In genomic region chr1:54557301-54558229, GRCm38 (mm10) we compare ENCODE assay signal across 9 mouse cellular contexts. TPM values are rescaled to one million over a fixed set of nuclear protein-coding genes. Genes with fewer than 3 reads are reported as not detected.
DNase-seq lines count a peak whose midpoint lies in the region; ATAC-seq lines count a peak whose summit lies in the region.
"Had no signal": no experiment of that assay in that cellular context is flagged by ENCODE, and none has a peak within 500 bp of the region (broad histone marks: within the 10 kb centered on the region; RNA-seq: fewer than 3 reads in every experiment).

Gene Pgap1, minus strand, starts transcription at chr1:54557684.

- no peaks in the 10 kb centered on the region for H3K9me3 ChIP-seq in embryonic facial prominence, embryonic 15.5 days (replicated peaks)
- no peaks in the 10 kb centered on the region for H3K9me3 ChIP-seq in heart, embryonic 12.5 days (replicated peaks)
- H3K9me3 ChIP-seq in kidney, embryonic 16.5 days (ENCODE audit: low read length), result no peaks in the 10 kb centered on the region
- H3K9me3 ChIP-seq: G1E had no signal

- peak within 1 kb of the TSS; percentile 95 for H3K4me2 ChIP-seq in embryonic facial prominence, embryonic 15.5 days (replicated peaks)
- peak within 1 kb of the TSS; percentile 92 for H3K4me2 ChIP-seq in heart, embryonic 12.5 days
- peak within 1 kb of the TSS; percentile 99 for H3K4me2 ChIP-seq in kidney, embryonic 16.5 days (replicated peaks; ENCODE audit: low read depth, low read length)

- H3K4me1 ChIP-seq in embryonic facial prominence, embryonic 15.5 days, result peaks cover 3% of the 10 kb centered on the region; the same call in 1 of the 2 replicates
- peaks cover 5% of the 10 kb centered on the region; the same call in 1 of the 2 replicates for H3K4me1 ChIP-seq in heart, embryonic 12.5 days (replicated peaks)
- no peaks in the 10 kb centered on the region for H3K4me1 ChIP-seq in kidney, embryonic 16.5 days (ENCODE audit: insufficient read depth, low read length)

- DNase-seq in 3134 (ENCODE audit: extremely low read depth, insufficient read length, low spot score) (peak; percentile 85), liver (peak; percentile 78)
- peak; percentile 76 for DNase-seq in adrenal gland, postnatal 4 days (ENCODE audit: low spot score in 2 of 2)
- DNase-seq in monocyte, adult 2 months (ENCODE audit: low read depth in 1 of 2, low spot score in 2 of 2), result peak; percentile 11 to 60
- peak; percentile 63 to 67 for DNase-seq in spleen, postnatal 14 days (ENCODE audit: low spot score in 2 of 2)

- H3K4me3 ChIP-seq in embryonic facial prominence, embryonic 15.5 days (replicated peaks), result peak within 1 kb of the TSS; percentile 76
- peak within 1 kb of the TSS; percentile 86 for H3K4me3 ChIP-seq in heart, embryonic 12.5 days
- H3K4me3 ChIP-seq in kidney, embryonic 16.5 days (ENCODE audit: low read length), result peak within 1 kb of the TSS; percentile 82

- H3K27me3 ChIP-seq in embryonic facial prominence, embryonic 15.5 days, result no peaks in the 10 kb centered on the region
- H3K27me3 ChIP-seq in heart, embryonic 12.5 days (replicated peaks), result no peaks in the 10 kb centered on the region
- H3K27me3 ChIP-seq in kidney, embryonic 16.5 days (ENCODE audit: insufficient read depth, low read length), result no peaks in the 10 kb centered on the region

- peak within 1 kb of the TSS; percentile 78 for H3K27ac ChIP-seq in embryonic facial prominence, embryonic 15.5 days (replicated peaks)
- H3K27ac ChIP-seq in heart, embryonic 12.5 days (ENCODE audit: poor library complexity, severe bottlenecking), result peak within 1 kb of the TSS; percentile 62
- H3K27ac ChIP-seq in kidney, embryonic 16.5 days (ENCODE audit: low read length), result peak within 1 kb of the TSS; percentile 84

- H3K9ac ChIP-seq in embryonic facial prominence, embryonic 15.5 days, result peak within 1 kb of the TSS; percentile 66
- peak within 1 kb of the TSS; percentile 87 for H3K9ac ChIP-seq in heart, embryonic 12.5 days
- H3K9ac ChIP-seq in kidney, embryonic 16.5 days (replicated peaks; ENCODE audit: low read length), result peak within 1 kb of the TSS; percentile 83

- no peaks in the 10 kb centered on the region for H3K36me3 ChIP-seq in embryonic facial prominence, embryonic 15.5 days
- no peaks in the 10 kb centered on the region for H3K36me3 ChIP-seq in heart, embryonic 12.5 days
- H3K36me3 ChIP-seq in kidney, embryonic 16.5 days (ENCODE audit: insufficient read depth, low read length), result no peaks in the 10 kb centered on the region
- H3K36me3 ChIP-seq: G1E had no signal

- WGBS in embryonic facial prominence, embryonic 15.5 days, result under 1% methylated on average over 57 of the region's 59 CpGs
- WGBS in heart, embryonic 12.5 days, result under 1% methylated on average over 55 of the region's 59 CpGs
- under 1% methylated on average over 54 of the region's 59 CpGs for WGBS in kidney, embryonic 16.5 days

- ATAC-seq in embryonic facial prominence, embryonic 15.5 days (ENCODE audit: insufficient number of reproducible peaks, low FRiP score, low TSS enrichment, low read depth), result peak; percentile 99
- ATAC-seq in heart, embryonic 12.5 days (ENCODE audit: insufficient number of reproducible peaks, low FRiP score), result peak; percentile 98
- peak; percentile 100 for ATAC-seq in kidney, embryonic 16.5 days (ENCODE audit: low FRiP score, low TSS enrichment)

RNA-seq across cellular contexts. Expression of gene Pgap1, which starts in this region (rescaled TPM):
- 10 to 100 TPM; 10.2 to 13.1 TPM for total RNA-seq in adrenal gland, postnatal 4 days (2021)
- polyA plus RNA-seq in embryonic facial prominence, embryonic 15.5 days (2015; fragmentation: Nextera tagmentation; extraction: Ambion mirVana), result 4.6 TPM in 2 replicates
- polyA plus RNA-seq in heart, embryonic 12.5 days (2016; fragmentation: Nextera tagmentation; extraction: Ambion mirVana), result 5.8 TPM in 2 replicates
- polyA plus RNA-seq in kidney, embryonic 16.5 days (2015; fragmentation: Nextera tagmentation; extraction: Ambion mirVana), result 7.4 and 8.2 TPM in 2 replicates
- polyA plus RNA-seq: G1E had no signal

Comparison
In these comparisons a context has a peak if more than half of its experiments do, and no peak if none do; other contexts are left out.
1. Peak in every context shown above with its lines: DNase-seq, ATAC-seq, H3K4me3 ChIP-seq and H3K27ac ChIP-seq.